Mouse (Mus musculus): ENCODE measurements around the gene Klf2. TPM values are rescaled to one million over a fixed set of nuclear protein-coding genes. Genes with fewer than 3 reads are reported as not detected.

Klf2 gene
- polyA plus RNA-seq, 1 experiment from 2014 or later, result 65.3 TPM

GRCm38 (mm10) chr8:72293309-72293708 is 25.5 kb upstream of the Klf2 start:
- no peaks in the 10 kb centered on the region for H3K9me3 ChIP-seq (ENCODE audit: low read length)
- no peak for DNase-seq (ENCODE audit: low spot score)
- no peak overlapping the region for H3K4me2 ChIP-seq (replicated peaks; ENCODE audit: low read depth, low read length)
- peaks cover 7% of the 10 kb centered on the region for H3K4me1 ChIP-seq (ENCODE audit: insufficient read depth, low read depth, low read length)
- H3K36me3 ChIP-seq (ENCODE audit: insufficient read depth, low read length), result no peaks in the 10 kb centered on the region
- no peak overlapping the region for H3K4me3 ChIP-seq (ENCODE audit: low read depth, low read length)
- TF ChIP-seq CTCF (IDR thresholded peaks at IDR 0.05), result peak; percentile 20; the same call in 1 of the 2 replicates
- TF ChIP-seq EP300 (IDR thresholded peaks at IDR 0.05), result no peak
- ATAC-seq, result no peak
- no peak overlapping the region for H3K9ac ChIP-seq (replicated peaks; ENCODE audit: low read depth)
- no peaks in the 10 kb centered on the region for H3K27me3 ChIP-seq (replicated peaks; ENCODE audit: insufficient read depth, low read length)
- no peak overlapping the region for H3K27ac ChIP-seq (ENCODE audit: low read length)

- H3K4me2 ChIP-seq (replicated peaks; ENCODE audit: low read depth, low read length), result no peak overlapping the region
- H3K27me3 ChIP-seq (replicated peaks; ENCODE audit: insufficient read depth, low read length), result no peaks in the 10 kb centered on the region
- no peaks in the 10 kb centered on the region for H3K36me3 ChIP-seq (ENCODE audit: insufficient read depth, low read length)
- H3K27ac ChIP-seq (ENCODE audit: low read length), result peak overlapping the region; percentile 87
- no peaks in the 10 kb centered on the region for H3K9me3 ChIP-seq (ENCODE audit: low read length)
- ATAC-seq (peak; percentile 13), DNase-seq (ENCODE audit: low spot score) (peak; percentile 30)
- H3K4me3 ChIP-seq (ENCODE audit: low read depth, low read length), result no peak overlapping the region
- TF ChIP-seq CTCF (IDR thresholded peaks at IDR 0.05) (no peak), EP300 (IDR thresholded peaks at IDR 0.05) (no peak)
- peaks cover 7% of the 10 kb centered on the region for H3K4me1 ChIP-seq (ENCODE audit: insufficient read depth, low read depth, low read length)
- 0 out of 2 replicates have a peak overlapping the region, but pooled peaks have one; percentile 8 for H3K9ac ChIP-seq (replicated peaks; ENCODE audit: low read depth)
- WGBS, result 65% methylated on average over 3 of the region's 3 CpGs
These were observed 23.7 kb upstream of the Klf2 start for GRCm38 (mm10) chr8:72295125-72295524.

GRCm38 (mm10) chr8:72295679-72296078 is 23.2 kb upstream of the Klf2 start:
- no peak overlapping the region for H3K4me2 ChIP-seq (replicated peaks; ENCODE audit: low read depth, low read length)
- H3K27ac ChIP-seq (ENCODE audit: low read length), result peak overlapping the region; percentile 87
- peak; percentile 97 for ATAC-seq
- H3K27me3 ChIP-seq (replicated peaks; ENCODE audit: insufficient read depth, low read length), result no peaks in the 10 kb centered on the region
- H3K36me3 ChIP-seq (ENCODE audit: insufficient read depth, low read length), result no peaks in the 10 kb centered on the region
- peak; percentile 93 for DNase-seq (ENCODE audit: low spot score)
- no peaks in the 10 kb centered on the region for H3K9me3 ChIP-seq (ENCODE audit: low read length)
- TF ChIP-seq CTCF (IDR thresholded peaks at IDR 0.05) (peak; percentile 18; the same call in 1 of the 2 replicates), EP300 (IDR thresholded peaks at IDR 0.05) (peak; percentile 98)
- peaks cover 7% of the 10 kb centered on the region for H3K4me1 ChIP-seq (ENCODE audit: insufficient read depth, low read depth, low read length)
- H3K9ac ChIP-seq (replicated peaks; ENCODE audit: low read depth), result no peak overlapping the region
- WGBS, result 15% methylated on average over 8 of the region's 8 CpGs
- H3K4me3 ChIP-seq (ENCODE audit: low read depth, low read length), result no peak overlapping the region

- Histone ChIP-seq H3K36me3 (ENCODE audit: insufficient read depth, low read length) (no peaks in the 10 kb centered on the region), H3K4me3 (ENCODE audit: low read depth, low read length) (no peak overlapping the region), H3K9ac (replicated peaks; ENCODE audit: low read depth) (no peak overlapping the region), H3K27ac (ENCODE audit: low read length) (0 out of 2 replicates have a peak overlapping the region, but pooled peaks have one; percentile 29), H3K9me3 (ENCODE audit: low read length) (no peaks in the 10 kb centered on the region), H3K4me2 (replicated peaks; ENCODE audit: low read depth, low read length) (no peak overlapping the region), H3K27me3 (replicated peaks; ENCODE audit: insufficient read depth, low read length) (no peaks in the 10 kb centered on the region), H3K4me1 (ENCODE audit: insufficient read depth, low read depth, low read length) (peaks cover 7% of the 10 kb centered on the region)
- TF ChIP-seq EP300 (IDR thresholded peaks at IDR 0.05) (no peak), CTCF (IDR thresholded peaks at IDR 0.05) (no peak)
- 90% methylated on average over 8 of the region's 8 CpGs for WGBS
- no peak for ATAC-seq
- no peak for DNase-seq (ENCODE audit: low spot score)
These were observed 22.3 kb upstream of the Klf2 start for GRCm38 (mm10) chr8:72296561-72296960.

- no peaks in the 10 kb centered on the region for H3K9me3 ChIP-seq (ENCODE audit: low read length)
- WGBS, result 84% methylated on average over 1 of the region's 1 CpGs
- no peaks in the 10 kb centered on the region for H3K36me3 ChIP-seq (ENCODE audit: insufficient read depth, low read length)
- no peak overlapping the region for H3K27ac ChIP-seq (ENCODE audit: low read length)
- H3K4me3 ChIP-seq (ENCODE audit: low read depth, low read length), result no peak overlapping the region
- no peak overlapping the region for H3K4me2 ChIP-seq (replicated peaks; ENCODE audit: low read depth, low read length)
- TF ChIP-seq CTCF (IDR thresholded peaks at IDR 0.05) (no peak), EP300 (IDR thresholded peaks at IDR 0.05) (no peak)
- H3K9ac ChIP-seq (replicated peaks; ENCODE audit: low read depth), result no peak overlapping the region
- DNase-seq (ENCODE audit: low spot score) (no peak), ATAC-seq (no peak)
- H3K27me3 ChIP-seq (replicated peaks; ENCODE audit: insufficient read depth, low read length), result no peaks in the 10 kb centered on the region
- peaks cover 11% of the 10 kb centered on the region for H3K4me1 ChIP-seq (ENCODE audit: insufficient read depth, low read depth, low read length)
These were observed 19.9 kb upstream of the Klf2 start for GRCm38 (mm10) chr8:72298928-72299327.

GRCm38 (mm10) chr8:72300654-72301400 is 18.0 kb upstream of the Klf2 start:
- peak; percentile 27 for DNase-seq (ENCODE audit: low spot score)
- Histone ChIP-seq H3K9ac (replicated peaks; ENCODE audit: low read depth) (no peak overlapping the region), H3K27me3 (replicated peaks; ENCODE audit: insufficient read depth, low read length) (no peaks in the 10 kb centered on the region), H3K4me3 (ENCODE audit: low read depth, low read length) (no peak overlapping the region), H3K36me3 (ENCODE audit: insufficient read depth, low read length) (no peaks in the 10 kb centered on the region), H3K4me1 (ENCODE audit: insufficient read depth, low read depth, low read length) (peaks cover 6% of the 10 kb centered on the region; the same call in 1 of the 2 replicates), H3K27ac (ENCODE audit: low read length) (peak overlapping the region; percentile 20; the same call in 1 of the 2 replicates), H3K4me2 (replicated peaks; ENCODE audit: low read depth, low read length) (no peak overlapping the region), H3K9me3 (ENCODE audit: low read length) (no peaks in the 10 kb centered on the region)
- TF ChIP-seq EP300 (IDR thresholded peaks at IDR 0.05) (no peak), CTCF (IDR thresholded peaks at IDR 0.05) (peak; percentile 36)
- ATAC-seq, result no peak
- 68% methylated on average over 9 of the region's 9 CpGs for WGBS
